Mouse (Mus musculus) thymus, postnatal 0 days (tissue): ENCODE measurements around the gene Swsap1. TPM values are rescaled to one million over a fixed set of nuclear protein-coding genes. Genes with fewer than 3 reads are reported as not detected.
A peak's percentile ranks its signal among the peaks of the same experiment; 100 is the strongest.

Source experiments
- DNase-seq: peaks from one replicate; pipeline ENCODE4 v3.0.0-alpha.2; 2015; ENCODE audit warnings: low spot score
- polyA plus RNA-seq: library from polyadenylated mRNA; unstranded; fragments of >200 nt; fragmentation: Nextera tagmentation; extraction: Ambion mirVana; gene quantifications from 2 replicates; pipeline ENCODE4 v1.2.1, GENCODE M21; 2015

Gene Swsap1
- polyA plus RNA-seq, 1 experiment from 2014 or later = 5.3 TPM

GRCm38 (mm10) chr9:21962416-21963059 is 7.0 kb downstream of the Swsap1 start:
- DNase-seq = peak; percentile 74

- DNase-seq = no peak
Measured at GRCm38 (mm10) chr9:21963417-21963816, 7.9 kb downstream of the Swsap1 start, which contains the start of gene Epor. Gene Epor, minus strand, starts transcription at chr9:21963506.

- DNase-seq = no peak
Measured at GRCm38 (mm10) chr9:21968883-21969282, 13.3 kb downstream of the Swsap1 start.

DNA sequence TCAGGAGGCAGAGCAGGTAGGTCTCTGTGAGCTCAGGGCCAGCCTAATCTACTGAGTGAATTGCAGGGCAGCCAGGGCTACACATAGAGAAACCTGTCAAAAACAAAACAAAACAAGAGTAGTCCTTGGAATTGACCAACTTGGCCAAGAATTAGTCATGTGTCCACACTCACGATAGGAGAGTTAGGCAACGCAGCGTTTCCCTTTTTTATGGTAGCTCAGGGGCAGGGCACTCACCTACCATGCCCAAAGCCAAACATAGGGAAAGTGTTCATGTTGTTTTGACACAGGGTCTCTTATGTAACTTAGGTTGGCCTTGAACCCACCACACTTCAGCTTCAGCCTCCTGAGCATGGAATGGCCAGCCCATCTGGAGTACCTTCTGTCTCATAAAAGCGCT is 13.7 kb downstream of the Swsap1 start:
- DNase-seq = no peak

- DNase-seq = no peak
Measured at GRCm38 (mm10) chr9:21976626-21977175, 21.1 kb downstream of the Swsap1 start.

- DNase-seq = no peak
Measured at GRCm38 (mm10) chr9:21977331-21977730, 21.8 kb downstream of the Swsap1 start.

DNA sequence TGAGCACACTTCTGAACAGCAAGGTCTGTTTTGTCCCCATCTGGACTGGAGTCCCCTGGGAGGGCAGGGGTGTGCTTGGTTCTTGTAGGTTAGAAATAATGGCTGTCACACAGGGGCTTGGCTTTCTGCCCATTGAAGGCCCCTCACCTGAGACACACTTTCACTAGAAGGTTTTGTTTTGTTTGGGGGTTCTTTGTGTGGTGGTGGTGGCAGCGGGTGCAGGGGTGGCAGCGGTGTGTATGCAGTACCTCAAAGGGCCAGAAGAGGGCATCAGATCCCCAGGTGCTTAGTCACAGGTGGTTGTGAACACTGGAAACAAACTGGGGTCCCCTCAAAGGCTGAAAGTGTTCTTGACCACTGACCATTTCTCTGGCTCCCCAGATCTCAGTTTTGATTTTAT is 22.4 kb downstream of the Swsap1 start:
- peak; percentile 40 for DNase-seq

GRCm38 (mm10) chr9:21978398-21979128 is 23.0 kb downstream of the Swsap1 start:
- DNase-seq = no peak

DNA sequence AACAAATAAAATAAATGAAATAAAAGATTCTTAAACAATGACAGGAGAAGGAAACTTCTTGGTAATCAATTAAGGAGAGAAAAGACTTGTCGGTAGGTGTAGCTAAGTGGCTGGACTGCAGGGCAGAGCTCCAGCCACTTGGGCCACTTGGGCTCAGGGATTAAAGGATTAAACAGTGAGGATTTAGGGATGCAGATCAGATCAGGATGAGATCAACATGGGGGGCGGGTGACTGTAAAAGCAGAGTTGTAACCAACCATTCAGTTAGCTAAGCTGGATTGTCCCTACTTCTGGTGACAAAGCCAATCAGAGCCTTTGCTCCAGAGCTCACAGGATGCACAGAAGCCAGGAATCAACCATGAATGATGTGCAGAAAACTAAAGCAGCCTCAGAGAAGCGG is 28.4 kb downstream of the Swsap1 start:
- no peak for DNase-seq

DNA sequence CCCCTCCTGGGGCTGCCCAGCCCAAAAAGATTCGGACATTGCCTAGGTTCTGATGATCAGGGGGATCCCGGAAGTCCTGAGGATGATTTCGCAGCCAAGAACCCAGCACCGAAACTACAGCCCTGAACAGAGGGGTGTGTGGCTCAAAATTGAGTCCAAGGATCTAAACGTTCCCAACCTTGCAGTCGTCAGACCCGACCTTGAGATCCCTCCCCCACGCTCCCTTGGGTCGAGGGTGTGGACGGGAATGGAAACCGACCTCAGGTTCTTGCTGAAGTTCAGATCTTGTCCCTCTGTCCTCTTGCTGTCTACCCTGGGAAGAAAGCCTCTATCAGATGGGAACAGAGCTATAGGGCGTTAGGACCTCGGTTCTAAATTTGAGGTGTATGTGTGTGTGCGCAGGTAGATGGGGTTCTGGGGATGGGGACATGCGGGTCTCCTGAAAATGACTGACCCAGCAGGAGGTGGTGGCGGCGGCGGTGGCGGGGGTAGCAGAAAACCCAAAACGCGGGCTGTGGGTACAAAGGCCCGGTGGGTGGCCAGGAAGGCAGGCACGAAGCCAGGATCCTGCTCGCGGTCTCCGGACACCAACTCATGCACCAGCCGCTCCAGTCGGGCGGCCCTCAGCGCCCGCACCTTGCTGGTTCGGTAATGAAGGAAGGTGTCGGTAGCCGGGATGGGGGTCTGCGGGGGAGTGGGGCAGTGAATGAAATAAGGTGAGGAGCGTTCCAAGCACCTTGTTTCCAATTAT is 32.2 kb downstream of the Swsap1 start:
- DNase-seq = no peak

- DNase-seq = no peak
Measured at GRCm38 (mm10) chr9:21988421-21989101, 33.0 kb downstream of the Swsap1 start.

- DNase-seq = peak; percentile 29
Measured at GRCm38 (mm10) chr9:21989230-21990110, 33.9 kb downstream of the Swsap1 start, which contains the start of gene Rgl3. Gene Rgl3, minus strand, starts transcription at chr9:21989446.

- no peak for DNase-seq
Measured at GRCm38 (mm10) chr9:21992227-21992626, 36.7 kb downstream of the Swsap1 start.

- DNase-seq = no peak
Measured at GRCm38 (mm10) chr9:21996178-21996867, 40.8 kb downstream of the Swsap1 start.

- DNase-seq = no peak
Measured at GRCm38 (mm10) chr9:22000296-22000695, 44.7 kb downstream of the Swsap1 start.

GRCm38 (mm10) chr9:22001633-22002032 is 46.1 kb downstream of the Swsap1 start:
- no peak for DNase-seq

- peak; percentile 100 for DNase-seq
Measured at GRCm38 (mm10) chr9:22002194-22003162, 46.9 kb downstream of the Swsap1 start, which contains the start of the genes Ccdc151 and Prkcsh. Gene Ccdc151, minus strand, starts transcription at chr9:22002634. Gene Prkcsh, plus strand, starts transcription at chr9:22002806.

- no peak for DNase-seq
Measured at GRCm38 (mm10) chr9:22003163-22003554, 47.6 kb downstream of the Swsap1 start.
